Mouse (Mus musculus): Measurements from ENCODE around the gene Prn. TPM values are rescaled to one million over a fixed set of nuclear protein-coding genes. Genes with fewer than 3 reads are reported as not detected.
A peak's percentile ranks its signal among the peaks of the same experiment; 100 is the strongest.

Gene Prn
- polyA plus RNA-seq, 1 experiment from 2014 or later, result not detected

DNA sequence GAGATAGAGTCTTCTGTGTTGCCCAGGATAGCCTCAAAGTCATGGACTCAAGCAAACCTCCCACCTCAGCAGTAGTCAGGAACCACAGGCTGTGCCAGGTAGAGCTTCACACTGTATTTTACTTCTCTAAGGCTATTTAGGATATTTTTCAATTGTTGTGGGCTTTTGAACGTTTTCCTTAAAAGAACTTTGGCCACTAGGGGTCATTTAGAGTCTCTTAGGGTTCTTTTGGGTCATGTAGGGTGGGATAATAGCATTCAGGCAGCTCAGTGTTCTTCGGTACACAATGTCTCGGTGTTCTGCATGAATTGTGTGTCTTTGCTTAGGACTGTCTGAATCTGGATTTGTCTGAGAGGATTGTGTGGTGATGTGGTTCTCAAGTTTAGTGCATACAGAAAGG is 78.2 kb downstream of the Prn start:
- DNase-seq (ENCODE audit: low spot score) (no peak), ATAC-seq (ENCODE audit: low read depth) (no peak)
- no peak overlapping the region for H3K27ac ChIP-seq (replicated peaks; ENCODE audit: low read depth, low read length)
- H3K4me3 ChIP-seq (ENCODE audit: low read depth, low read length), result no peak overlapping the region
- H3K4me1 ChIP-seq (ENCODE audit: control insufficient read depth, insufficient read depth, low read length), result peaks cover 3% of the 10 kb centered on the region
- WGBS, result 47% methylated on average over 3 of the region's 3 CpGs
- no peaks in the 10 kb centered on the region for H3K9me3 ChIP-seq (ENCODE audit: control insufficient read depth, low read length)
- H3K36me3 ChIP-seq (ENCODE audit: control insufficient read depth, insufficient read depth, low read length), result no peaks in the 10 kb centered on the region
- H3K4me2 ChIP-seq (ENCODE audit: low read depth, low read length), result no peak overlapping the region
- H3K27me3 ChIP-seq (replicated peaks; ENCODE audit: control insufficient read depth, insufficient read depth, low read length), result no peaks in the 10 kb centered on the region
- H3K9ac ChIP-seq (ENCODE audit: low read depth, low read length), result no peak overlapping the region

DNA sequence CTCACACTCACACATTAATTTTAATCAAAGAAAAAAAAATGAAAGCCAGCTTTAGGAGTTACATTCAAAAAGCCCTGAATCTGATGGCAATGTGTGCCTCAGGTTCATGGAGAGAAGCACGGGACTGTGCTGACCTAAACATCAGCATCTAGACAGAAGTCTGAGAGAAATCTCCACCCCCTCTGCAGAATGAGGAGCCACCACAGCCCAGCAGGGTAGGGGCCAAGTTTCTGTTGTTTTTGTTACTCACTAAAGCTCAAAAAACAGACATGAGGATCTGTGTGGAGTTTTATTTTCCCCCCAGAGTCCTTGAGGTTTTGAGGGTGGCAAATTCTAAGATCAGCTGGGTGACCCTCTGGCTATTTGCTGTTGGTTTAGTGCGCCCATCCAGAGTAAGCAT is 78.8 kb downstream of the Prn start:
- H3K4me3 ChIP-seq (ENCODE audit: low read depth, low read length), result no peak overlapping the region
- no peaks in the 10 kb centered on the region for H3K9me3 ChIP-seq (ENCODE audit: control insufficient read depth, low read length)
- no peaks in the 10 kb centered on the region for H3K36me3 ChIP-seq (ENCODE audit: control insufficient read depth, insufficient read depth, low read length)
- WGBS, result 69% methylated on average over 2 of the region's 2 CpGs
- no peak for DNase-seq (ENCODE audit: low spot score)
- peaks cover 8% of the 10 kb centered on the region for H3K4me1 ChIP-seq (ENCODE audit: control insufficient read depth, insufficient read depth, low read length)
- H3K4me2 ChIP-seq (ENCODE audit: low read depth, low read length), result no peak overlapping the region
- H3K27me3 ChIP-seq (replicated peaks; ENCODE audit: control insufficient read depth, insufficient read depth, low read length), result no peaks in the 10 kb centered on the region
- ATAC-seq (ENCODE audit: low read depth), result no peak
- no peak overlapping the region for H3K27ac ChIP-seq (replicated peaks; ENCODE audit: low read depth, low read length)
- no peak overlapping the region for H3K9ac ChIP-seq (ENCODE audit: low read depth, low read length)

GRCm38 (mm10) chr2:131992487-131992886 is 82.7 kb downstream of the Prn start:
- WGBS, result 77% methylated on average over 2 of the region's 2 CpGs
- no peak overlapping the region for H3K9ac ChIP-seq (ENCODE audit: low read depth, low read length)
- no peak for DNase-seq (ENCODE audit: low spot score)
- peaks cover 8% of the 10 kb centered on the region for H3K4me1 ChIP-seq (ENCODE audit: control insufficient read depth, insufficient read depth, low read length)
- H3K4me3 ChIP-seq (ENCODE audit: low read depth, low read length), result no peak overlapping the region
- no peak overlapping the region for H3K27ac ChIP-seq (replicated peaks; ENCODE audit: low read depth, low read length)
- H3K36me3 ChIP-seq (ENCODE audit: control insufficient read depth, insufficient read depth, low read length), result no peaks in the 10 kb centered on the region
- H3K27me3 ChIP-seq (replicated peaks; ENCODE audit: control insufficient read depth, insufficient read depth, low read length), result no peaks in the 10 kb centered on the region
- H3K4me2 ChIP-seq (ENCODE audit: low read depth, low read length), result no peak overlapping the region
- H3K9me3 ChIP-seq (ENCODE audit: control insufficient read depth, low read length), result no peaks in the 10 kb centered on the region
- no peak for ATAC-seq (ENCODE audit: low read depth)

DNA sequence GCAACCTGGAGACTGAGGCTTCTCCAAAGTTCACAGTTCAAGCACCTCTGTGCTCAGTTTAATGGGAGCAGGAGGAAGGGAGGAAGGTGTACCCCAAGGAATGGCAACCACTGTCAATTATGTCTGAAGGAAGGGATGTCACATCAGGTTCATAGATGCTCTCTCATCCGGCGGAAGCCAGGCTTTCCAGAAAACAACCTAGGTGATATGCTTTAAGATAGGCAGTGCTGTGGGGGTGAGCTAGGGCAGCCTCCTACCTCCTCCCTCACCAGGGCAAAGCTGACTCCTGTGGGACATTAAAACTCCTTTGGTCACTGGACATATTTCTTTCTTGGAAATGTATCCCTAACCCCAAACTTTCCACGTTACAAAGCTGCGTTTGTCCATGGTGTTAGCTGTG is 83.4 kb downstream of the Prn start:
- ATAC-seq (ENCODE audit: low read depth), result no peak
- H3K27me3 ChIP-seq (replicated peaks; ENCODE audit: control insufficient read depth, insufficient read depth, low read length), result no peaks in the 10 kb centered on the region
- no peak for DNase-seq (ENCODE audit: low spot score)
- H3K4me1 ChIP-seq (ENCODE audit: control insufficient read depth, insufficient read depth, low read length), result peaks cover 8% of the 10 kb centered on the region
- 71% methylated on average over 4 of the region's 4 CpGs for WGBS
- no peak overlapping the region for H3K27ac ChIP-seq (replicated peaks; ENCODE audit: low read depth, low read length)
- H3K36me3 ChIP-seq (ENCODE audit: control insufficient read depth, insufficient read depth, low read length), result peaks cover 3% of the 10 kb centered on the region; the same call in 1 of the 2 replicates
- H3K9ac ChIP-seq (ENCODE audit: low read depth, low read length), result no peak overlapping the region
- no peak overlapping the region for H3K4me3 ChIP-seq (ENCODE audit: low read depth, low read length)
- H3K4me2 ChIP-seq (ENCODE audit: low read depth, low read length), result no peak overlapping the region
- H3K9me3 ChIP-seq (ENCODE audit: control insufficient read depth, low read length), result no peaks in the 10 kb centered on the region

DNA sequence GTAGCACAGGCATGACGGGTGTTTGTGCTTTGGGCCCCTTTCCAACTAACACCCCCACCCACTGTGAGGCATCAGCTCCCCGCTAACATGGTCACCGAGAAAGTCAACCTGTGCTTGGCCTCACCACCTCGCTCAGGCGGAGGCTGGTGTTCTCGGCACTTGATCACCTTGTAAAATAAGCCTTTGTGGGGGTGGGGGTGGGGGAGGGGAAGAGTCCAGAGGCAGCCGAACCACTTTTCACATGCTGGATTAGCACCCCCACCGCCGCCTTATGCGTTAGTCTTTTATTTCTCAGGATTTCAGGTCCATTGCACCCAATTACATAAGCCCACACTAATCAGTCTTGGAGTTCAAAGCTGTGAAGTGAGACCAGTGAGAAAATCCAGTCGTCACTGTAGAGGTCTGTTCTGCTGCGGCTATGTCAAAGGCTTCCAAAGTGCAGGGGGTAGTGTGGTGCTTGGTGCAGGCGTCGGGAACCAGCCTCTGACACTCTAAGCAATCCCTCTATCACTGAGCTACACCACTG is 83.9 kb downstream of the Prn start:
- H3K4me1 ChIP-seq (ENCODE audit: control insufficient read depth, insufficient read depth, low read length), result peaks cover 8% of the 10 kb centered on the region
- H3K4me3 ChIP-seq (ENCODE audit: low read depth, low read length), result no peak overlapping the region
- no peak overlapping the region for H3K27ac ChIP-seq (replicated peaks; ENCODE audit: low read depth, low read length)
- ATAC-seq (ENCODE audit: low read depth) (peak; percentile 83), DNase-seq (ENCODE audit: low spot score) (no peak)
- H3K4me2 ChIP-seq (ENCODE audit: low read depth, low read length), result no peak overlapping the region
- peaks cover 5% of the 10 kb centered on the region; the same call in 1 of the 2 replicates for H3K36me3 ChIP-seq (ENCODE audit: control insufficient read depth, insufficient read depth, low read length)
- H3K9me3 ChIP-seq (ENCODE audit: control insufficient read depth, low read length), result no peaks in the 10 kb centered on the region
- no peaks in the 10 kb centered on the region for H3K27me3 ChIP-seq (replicated peaks; ENCODE audit: control insufficient read depth, insufficient read depth, low read length)
- H3K9ac ChIP-seq (ENCODE audit: low read depth, low read length), result no peak overlapping the region
- 36% methylated on average over 14 of the region's 14 CpGs for WGBS

DNA sequence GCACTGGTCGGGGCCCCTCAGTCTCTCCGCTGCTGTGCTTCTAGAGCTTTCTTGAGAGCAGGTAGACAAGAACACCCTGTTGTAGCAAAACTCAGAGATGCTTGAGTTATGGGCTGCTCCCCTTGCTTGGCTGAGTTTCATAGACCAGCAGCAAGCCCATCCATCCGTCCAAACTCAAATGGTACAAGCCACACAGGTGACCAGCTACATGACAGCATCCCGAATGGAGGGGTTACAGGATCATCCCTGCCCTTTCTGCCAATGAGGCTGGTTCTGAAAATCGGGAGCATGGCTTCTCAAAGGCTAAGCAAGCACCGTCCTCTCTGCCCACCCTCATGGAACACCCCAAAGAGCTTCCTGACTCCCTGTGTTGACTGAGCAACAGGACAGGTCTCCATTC is 85.2 kb downstream of the Prn start:
- H3K9me3 ChIP-seq (ENCODE audit: control insufficient read depth, low read length), result no peaks in the 10 kb centered on the region
- no peak for ATAC-seq (ENCODE audit: low read depth)
- H3K36me3 ChIP-seq (ENCODE audit: control insufficient read depth, insufficient read depth, low read length), result peaks cover 5% of the 10 kb centered on the region; the same call in 1 of the 2 replicates
- peaks cover 8% of the 10 kb centered on the region for H3K4me1 ChIP-seq (ENCODE audit: control insufficient read depth, insufficient read depth, low read length)
- no peak overlapping the region for H3K27ac ChIP-seq (replicated peaks; ENCODE audit: low read depth, low read length)
- no peak overlapping the region for H3K4me2 ChIP-seq (ENCODE audit: low read depth, low read length)
- no peak for DNase-seq (ENCODE audit: low spot score)
- no peaks in the 10 kb centered on the region for H3K27me3 ChIP-seq (replicated peaks; ENCODE audit: control insufficient read depth, insufficient read depth, low read length)
- WGBS, result 91% methylated on average over 6 of the region's 6 CpGs
- H3K4me3 ChIP-seq (ENCODE audit: low read depth, low read length), result no peak overlapping the region
- H3K9ac ChIP-seq (ENCODE audit: low read depth, low read length), result no peak overlapping the region

- Histone ChIP-seq H3K4me2 (ENCODE audit: low read depth, low read length) (no peak overlapping the region), H3K4me1 (ENCODE audit: control insufficient read depth, insufficient read depth, low read length) (peaks cover 8% of the 10 kb centered on the region), H3K9ac (ENCODE audit: low read depth, low read length) (no peak overlapping the region), H3K27ac (replicated peaks; ENCODE audit: low read depth, low read length) (no peak overlapping the region), H3K9me3 (ENCODE audit: control insufficient read depth, low read length) (no peaks in the 10 kb centered on the region), H3K36me3 (ENCODE audit: control insufficient read depth, insufficient read depth, low read length) (peaks cover 5% of the 10 kb centered on the region; the same call in 1 of the 2 replicates), H3K4me3 (ENCODE audit: low read depth, low read length) (no peak overlapping the region), H3K27me3 (replicated peaks; ENCODE audit: control insufficient read depth, insufficient read depth, low read length) (no peaks in the 10 kb centered on the region)
- DNase-seq (ENCODE audit: low spot score) (no peak), ATAC-seq (ENCODE audit: low read depth) (no peak)
- 80% methylated on average over 12 of the region's 12 CpGs for WGBS
These were observed 86.0 kb downstream of the Prn start for GRCm38 (mm10) chr2:131995742-131996141.

GRCm38 (mm10) chr2:131996369-131996768 is 86.6 kb downstream of the Prn start:
- DNase-seq (ENCODE audit: low spot score), result no peak
- H3K4me1 ChIP-seq (ENCODE audit: control insufficient read depth, insufficient read depth, low read length), result peaks cover 8% of the 10 kb centered on the region
- ATAC-seq (ENCODE audit: low read depth), result no peak
- no peak overlapping the region for H3K9ac ChIP-seq (ENCODE audit: low read depth, low read length)
- no peaks in the 10 kb centered on the region for H3K9me3 ChIP-seq (ENCODE audit: control insufficient read depth, low read length)
- no peak overlapping the region for H3K4me2 ChIP-seq (ENCODE audit: low read depth, low read length)
- WGBS, result 86% methylated on average over 7 of the region's 7 CpGs
- no peaks in the 10 kb centered on the region for H3K27me3 ChIP-seq (replicated peaks; ENCODE audit: control insufficient read depth, insufficient read depth, low read length)
- H3K36me3 ChIP-seq (ENCODE audit: control insufficient read depth, insufficient read depth, low read length), result peaks cover 5% of the 10 kb centered on the region; the same call in 1 of the 2 replicates
- H3K27ac ChIP-seq (replicated peaks; ENCODE audit: low read depth, low read length), result no peak overlapping the region
- no peak overlapping the region for H3K4me3 ChIP-seq (ENCODE audit: low read depth, low read length)

DNA sequence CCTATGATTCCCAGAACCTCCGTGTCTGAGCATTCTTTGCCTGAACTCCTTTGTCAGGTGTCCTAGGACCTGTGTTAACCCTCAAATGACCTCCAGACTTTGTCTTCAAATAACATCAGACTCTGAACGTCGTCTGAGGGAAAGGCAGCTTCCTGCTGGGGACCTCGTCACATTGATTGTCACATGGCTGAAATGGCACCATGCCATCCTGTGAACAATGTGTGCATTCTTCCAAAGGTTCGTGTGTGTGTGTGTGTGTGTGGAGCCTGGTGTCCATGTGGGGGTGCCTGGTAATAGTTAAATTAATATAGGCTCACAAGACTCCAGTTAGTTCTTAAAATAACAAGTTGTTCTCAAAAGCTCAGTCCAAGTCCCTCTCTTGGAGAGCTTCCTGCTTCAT is 87.6 kb downstream of the Prn start:
- H3K4me3 ChIP-seq (ENCODE audit: low read depth, low read length), result no peak overlapping the region
- H3K27me3 ChIP-seq (replicated peaks; ENCODE audit: control insufficient read depth, insufficient read depth, low read length), result no peaks in the 10 kb centered on the region
- no peak overlapping the region for H3K4me2 ChIP-seq (ENCODE audit: low read depth, low read length)
- H3K36me3 ChIP-seq (ENCODE audit: control insufficient read depth, insufficient read depth, low read length), result peaks cover 5% of the 10 kb centered on the region; the same call in 1 of the 2 replicates
- no peak overlapping the region for H3K9ac ChIP-seq (ENCODE audit: low read depth, low read length)
- 36% methylated on average over 5 of the region's 5 CpGs for WGBS
- H3K4me1 ChIP-seq (ENCODE audit: control insufficient read depth, insufficient read depth, low read length), result peaks cover 5% of the 10 kb centered on the region; the same call in 1 of the 2 replicates
- ATAC-seq (ENCODE audit: low read depth) (no peak), DNase-seq (ENCODE audit: low spot score) (no peak)
- H3K9me3 ChIP-seq (ENCODE audit: control insufficient read depth, low read length), result no peaks in the 10 kb centered on the region
- no peak overlapping the region for H3K27ac ChIP-seq (replicated peaks; ENCODE audit: low read depth, low read length)
